Mouse (Mus musculus) adrenal gland, postnatal 25 days (tissue): Measurements from ENCODE around the gene Xylt1. TPM values are rescaled to one million over a fixed set of nuclear protein-coding genes. Genes with fewer than 3 reads are reported as not detected.

Experiments
- DNase-seq: peaks from one replicate; pipeline ENCODE4 v3.0.0; 2021; ENCODE audit warnings: mixed read lengths
- total RNA-seq: library from RNA; stranded (reverse); gene quantifications from 2 replicates; pipeline ENCODE4 v1.2.3, GENCODE M21; 2021

Xylt1 gene
- total RNA-seq, 1 experiment from 2014 or later: 5.5 TPM

- DNase-seq: no peak
These were observed 235.5 kb downstream of the Xylt1 start for GRCm38 (mm10) chr7:117616277-117616676.

- DNase-seq: no peak
These were observed 238.0 kb downstream of the Xylt1 start for GRCm38 (mm10) chr7:117618715-117619150.

- no peak for DNase-seq
These were observed 240.8 kb downstream of the Xylt1 start for GRCm38 (mm10) chr7:117621566-117621965.

GRCm38 (mm10) chr7:117622769-117623168, 242.0 kb downstream of the Xylt1 start:
- peak; percentile 70 for DNase-seq

GRCm38 (mm10) chr7:117628791-117629190, 248.0 kb downstream of the Xylt1 start:
- DNase-seq: no peak

GRCm38 (mm10) chr7:117630657-117631056, 249.9 kb downstream of the Xylt1 start:
- peak; percentile 33 for DNase-seq

- no peak for DNase-seq
These were observed 254.8 kb downstream of the Xylt1 start for GRCm38 (mm10) chr7:117635584-117635983.

GRCm38 (mm10) chr7:117636713-117637112, 255.9 kb downstream of the Xylt1 start:
- DNase-seq: no peak

- no peak for DNase-seq
These were observed 257.2 kb downstream of the Xylt1 start for GRCm38 (mm10) chr7:117637997-117638396.

GRCm38 (mm10) chr7:117652637-117653036, 271.9 kb downstream of the Xylt1 start:
- no peak for DNase-seq

- DNase-seq: no peak
These were observed 275.0 kb downstream of the Xylt1 start for GRCm38 (mm10) chr7:117655732-117656131.

- DNase-seq: no peak
These were observed 277.4 kb downstream of the Xylt1 start for GRCm38 (mm10) chr7:117658180-117658579.

GRCm38 (mm10) chr7:117658739-117659138, 278.0 kb downstream of the Xylt1 start:
- no peak for DNase-seq

GRCm38 (mm10) chr7:117667286-117667685, 286.5 kb downstream of the Xylt1 start:
- no peak for DNase-seq

GRCm38 (mm10) chr7:117668226-117668625, 287.4 kb downstream of the Xylt1 start:
- no peak for DNase-seq

- DNase-seq: no peak
These were observed 291.4 kb downstream of the Xylt1 start for GRCm38 (mm10) chr7:117672121-117672591.

- DNase-seq: no peak
These were observed 305.6 kb downstream of the Xylt1 start for GRCm38 (mm10) chr7:117686120-117686996.

- no peak for DNase-seq
These were observed 306.2 kb downstream of the Xylt1 start for GRCm38 (mm10) chr7:117686997-117687302.

- peak; percentile 15 for DNase-seq
These were observed 314.8 kb downstream of the Xylt1 start for GRCm38 (mm10) chr7:117695612-117696011.

GRCm38 (mm10) chr7:117697681-117698080, 316.9 kb downstream of the Xylt1 start:
- no peak for DNase-seq

- no peak for DNase-seq
These were observed 317.9 kb downstream of the Xylt1 start for GRCm38 (mm10) chr7:117698551-117699114.

GRCm38 (mm10) chr7:117699343-117699985, 318.7 kb downstream of the Xylt1 start:
- DNase-seq: no peak

GRCm38 (mm10) chr7:117700066-117700465, 319.3 kb downstream of the Xylt1 start:
- DNase-seq: no peak
